Mouse (Mus musculus) monocyte, adult 2 months (primary cell): ENCODE measurements around the gene Map3k7cl.

Source experiments
- DNase-seq, 2 experiments: peaks; one replicate each; pipeline ENCODE4 v3.0.0; 2022; ENCODE audit warnings: low spot score in 2 of 2, low read depth in 1 of 2

Map3k7cl gene

GRCm38 (mm10) chr16:87635213-87635755, 82.2 kb downstream of the Map3k7cl start:
- DNase-seq: no peak

GRCm38 (mm10) chr16:87635841-87636240, 82.7 kb downstream of the Map3k7cl start:
- no peak for DNase-seq

GRCm38 (mm10) chr16:87638098-87638497, 85.0 kb downstream of the Map3k7cl start:
- DNase-seq: no peak

GRCm38 (mm10) chr16:87642234-87642633, 89.1 kb downstream of the Map3k7cl start:
- DNase-seq: no peak

- no peak for DNase-seq
Observed at GRCm38 (mm10) chr16:87644111-87644770, 91.1 kb downstream of the Map3k7cl start.
